Mouse (Mus musculus) heart, adult 8-10 months (tissue): Measurements from ENCODE around the gene Evx2. TPM values are rescaled to one million over a fixed set of nuclear protein-coding genes. Genes with fewer than 3 reads are reported as not detected.

Experiments
- DNase-seq: peaks from one replicate; pipeline ENCODE4 v3.0.0; 2022; ENCODE audit warnings: low spot score
- microRNA-seq: library from miRNA; unstranded; fragments of <30 nt; microRNA quantifications from one replicate; pipeline ENCODE4 v1.2.0, GENCODE M21; 2022
- total RNA-seq, 4 experiments: library from RNA; stranded (reverse); gene quantifications; 2 replicates each; pipeline ENCODE4 v1.2.4; 2022

Gene Evx2
- total RNA-seq, 4 experiments from 2014 or later = not detected

GRCm38 (mm10) chr2:74620368-74620767 is 39.0 kb downstream of the Evx2 start:
- DNase-seq = no peak

- DNase-seq = no peak
Observed at GRCm38 (mm10) chr2:74619676-74620246, 39.6 kb downstream of the Evx2 start.

GRCm38 (mm10) chr2:74617706-74618105 is 41.7 kb downstream of the Evx2 start:
- no peak for DNase-seq

- no peak for DNase-seq
Observed at GRCm38 (mm10) chr2:74611406-74611805, 48.0 kb downstream of the Evx2 start.

- DNase-seq = no peak
Observed at GRCm38 (mm10) chr2:74609350-74609749, 50.0 kb downstream of the Evx2 start.

- DNase-seq = peak; percentile 0
Observed at GRCm38 (mm10) chr2:74606087-74606760, 53.1 kb downstream of the Evx2 start.

- DNase-seq = no peak
Observed at GRCm38 (mm10) chr2:74604011-74604410, 55.3 kb downstream of the Evx2 start.

Small RNA genes within 50 kb of the gene (microRNA-seq; reads per million reads assigned to microRNA genes)
- not detected for gene Gm44463

Other genes starting within 250 kb of the Evx2 start
- 10 to 100 TPM; 18.7 to 23.7 (median 22.6) TPM for gene Lnpk, start 80.1 kb downstream of the Evx2 start, total RNA-seq
- gene Hoxd13, start 8.8 kb upstream of the Evx2 start, total RNA-seq = not detected
- gene Hoxd12, start 15.5 kb upstream of the Evx2 start, total RNA-seq = not detected
- gene Hoxd11, start 20.0 kb upstream of the Evx2 start, total RNA-seq = not detected
- under 1 TPM in 1 of 4 experiments, not detected in 3; 0.12 TPM for gene Hoxd10, start 32.4 kb upstream of the Evx2 start, total RNA-seq
- gene Hoxd9, start 38.2 kb upstream of the Evx2 start, total RNA-seq = under 1 TPM; 0.22 to 0.49 (median 0.48) TPM
- 1 to 10 TPM in 1 of 4 experiments, under 1 TPM in 3; 0.53 to 1.5 (median 0.76) TPM for gene Hoxd8, start 45.1 kb upstream of the Evx2 start, total RNA-seq
- gene Hoxd3, start 52.4 kb upstream of the Evx2 start, total RNA-seq = under 1 TPM in 1 of 4 experiments, not detected in 3; 0.16 TPM
- under 1 TPM; 0.32 to 0.79 (median 0.38) TPM for gene Hoxd4, start 52.4 kb upstream of the Evx2 start, total RNA-seq
- gene Gm28230, start 67.2 kb upstream of the Evx2 start, total RNA-seq = not detected
- gene Hoxd1, start 103.4 kb upstream of the Evx2 start, total RNA-seq = not detected
- gene Mtx2, start 166.2 kb upstream of the Evx2 start, total RNA-seq = 100 to 1,000 TPM; 111 to 125 (median 119) TPM